Mouse (Mus musculus) spleen, postnatal 36 days (tissue): Measurements from ENCODE around the gene H13.
A peak's percentile ranks its signal among the peaks of the same experiment; 100 is the strongest.
"Not testable (repeated sequence)": the region's sequence is repeated elsewhere in the genome, so short reads cannot be mapped to it uniquely, and the experiment has no call there.

ENCODE experiments used
- DNase-seq, 2 experiments: peaks; one replicate each; pipeline ENCODE4 v3.0.0; 2022; ENCODE audit warnings: low spot score in 2 of 2, mixed read lengths in 1 of 2

Gene H13

DNA sequence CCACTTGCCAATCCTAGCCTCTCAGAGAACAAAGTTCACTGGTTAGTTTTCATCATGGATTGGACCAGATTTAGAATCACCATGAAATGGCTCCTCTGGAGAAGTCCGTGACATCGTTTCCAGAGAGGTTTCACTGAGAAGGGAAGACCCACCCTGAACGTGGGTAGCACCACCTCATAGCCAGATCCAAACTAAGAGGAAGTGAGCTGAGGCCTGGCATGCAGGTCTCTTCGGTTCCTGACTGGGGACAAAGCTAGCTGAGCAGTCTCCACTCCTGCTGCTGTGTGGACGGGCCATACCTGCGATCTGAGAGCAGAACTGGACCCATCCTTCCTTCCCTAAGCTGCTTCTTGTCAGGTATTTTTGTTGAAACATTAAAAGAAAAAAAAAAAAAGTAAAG is 8.1 kb upstream of the H13 start:
- DNase-seq: no peak

DNA sequence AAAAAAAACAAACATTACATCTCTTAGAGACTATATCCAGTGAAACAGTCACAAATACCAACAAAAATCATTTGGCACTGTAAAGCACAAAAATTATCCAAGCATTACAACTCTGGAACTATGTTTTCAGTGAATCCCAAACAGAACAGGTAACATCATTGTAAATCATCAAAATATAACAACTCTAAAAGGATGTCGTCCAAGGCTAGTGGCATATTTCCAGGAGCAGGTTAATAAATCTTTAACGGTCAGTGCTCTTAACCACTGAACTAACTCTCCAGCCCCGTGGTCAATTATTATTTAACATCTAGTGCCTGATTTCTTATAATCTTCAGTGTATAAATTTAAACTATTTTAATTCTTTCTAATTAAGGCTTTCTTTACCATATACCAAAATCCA is 3.1 kb upstream of the H13 start:
- DNase-seq: not testable (repeated sequence)

DNA sequence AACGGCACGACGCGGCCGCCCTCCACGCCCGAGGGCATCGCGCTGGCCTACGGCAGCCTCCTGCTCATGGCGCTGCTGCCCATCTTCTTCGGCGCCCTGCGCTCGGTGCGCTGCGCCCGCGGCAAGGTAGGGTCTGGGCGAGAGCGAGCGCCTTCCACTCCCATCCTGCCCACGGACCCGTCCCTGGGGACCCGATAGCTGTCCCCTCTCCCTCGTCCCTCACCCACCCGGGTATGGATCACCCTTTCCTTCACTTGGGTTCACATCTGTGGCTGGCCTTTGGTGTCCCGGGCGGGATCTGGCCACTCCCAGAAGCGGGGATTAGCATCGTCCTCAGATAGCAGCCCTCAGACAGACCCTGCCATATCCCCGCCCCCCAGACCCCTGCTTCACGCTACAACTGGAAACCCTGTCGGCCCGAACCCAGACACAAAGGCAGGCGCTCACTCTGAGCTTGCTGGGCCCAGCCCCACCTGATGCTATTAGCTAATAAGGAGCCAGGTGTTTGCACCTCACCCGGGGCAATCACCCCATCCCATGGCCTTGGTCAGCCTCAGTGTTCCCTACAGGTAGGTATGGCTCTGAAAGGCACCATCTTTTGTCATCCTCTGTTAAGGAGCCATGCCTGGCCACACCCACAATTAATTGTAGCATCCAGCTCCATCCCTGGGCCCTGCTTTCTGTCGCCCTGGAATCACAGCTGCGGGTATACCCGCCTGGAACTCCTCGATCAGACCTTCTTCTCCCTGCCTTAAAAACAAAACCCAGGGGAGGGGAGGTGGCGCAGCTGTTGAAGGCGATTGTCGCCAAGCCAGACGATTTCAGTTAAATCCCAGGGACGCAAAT is 601 bp downstream of the H13 start:
- DNase-seq: no peak

DNA sequence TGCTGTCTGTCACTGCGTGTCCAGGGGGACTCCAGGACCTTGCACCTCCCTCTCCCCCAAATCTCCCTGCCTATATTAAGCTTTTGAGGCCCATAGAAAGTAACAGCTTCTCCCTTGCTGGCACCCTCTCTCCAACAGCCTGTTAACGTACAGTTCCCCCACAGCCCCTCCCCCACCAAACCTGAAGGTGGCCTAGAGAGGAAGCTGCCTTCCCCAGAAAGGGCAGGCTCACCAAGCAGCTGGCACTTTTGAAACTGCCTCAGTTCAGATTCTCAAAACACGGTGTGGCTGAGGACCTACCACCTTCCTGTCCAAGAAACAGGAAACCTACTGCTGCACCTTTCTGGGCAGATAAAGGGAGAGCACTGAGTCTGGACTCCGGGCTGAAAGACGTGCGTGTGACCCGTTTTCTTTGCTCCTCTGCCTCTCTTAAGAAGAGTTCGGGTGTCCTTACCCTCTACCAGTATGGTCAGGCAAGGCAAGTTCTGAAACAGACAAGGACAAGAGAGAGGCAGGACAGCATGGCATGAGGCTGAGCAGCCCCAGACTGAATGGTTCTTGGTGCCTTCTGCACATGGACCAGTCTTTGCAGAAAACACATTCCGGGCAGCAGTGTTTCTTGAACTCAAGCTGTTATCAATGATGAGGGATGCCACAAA is 1.9 kb downstream of the H13 start:
- peak; percentile 77 to 79 for DNase-seq

DNA sequence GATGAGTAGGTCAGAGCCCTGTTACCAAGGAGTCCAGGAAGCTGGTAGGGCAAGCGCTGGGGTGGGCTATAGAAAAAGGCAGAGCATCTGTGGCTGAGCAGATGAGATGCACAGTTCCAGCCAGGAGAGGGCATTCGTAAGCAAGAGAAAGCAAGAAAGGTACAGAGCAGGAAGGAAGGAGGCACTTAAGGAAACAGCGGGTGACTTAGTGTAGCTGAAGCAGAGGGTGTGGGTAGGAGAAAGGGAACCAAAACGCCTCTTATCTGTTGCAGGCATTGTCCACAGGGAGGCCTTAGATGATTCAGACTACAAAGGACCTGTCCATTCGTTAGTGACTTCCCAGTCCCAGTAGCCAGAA is 2.4 kb downstream of the H13 start:
- DNase-seq: peak; percentile 67 to 69

DNA sequence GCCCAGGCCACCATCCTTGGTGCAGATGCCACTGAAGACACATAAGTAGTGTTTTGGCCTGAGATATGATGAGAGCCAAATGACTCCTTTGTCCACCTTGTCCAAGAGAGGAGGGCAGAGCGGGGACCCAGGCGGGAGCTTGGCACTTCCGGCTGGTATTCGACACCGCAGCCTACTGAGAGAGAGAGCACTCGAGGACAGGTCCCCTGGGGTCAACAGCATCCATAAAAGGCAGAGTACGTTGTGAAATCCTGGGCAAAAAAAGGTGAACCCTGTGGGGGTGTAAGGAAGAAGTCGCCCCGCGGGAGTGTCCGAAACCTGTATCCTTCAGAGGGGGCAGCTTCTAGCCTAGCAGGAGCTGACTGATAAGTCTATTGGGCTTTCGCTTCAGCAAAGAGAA is 2.9 kb downstream of the H13 start:
- DNase-seq: no peak

DNA sequence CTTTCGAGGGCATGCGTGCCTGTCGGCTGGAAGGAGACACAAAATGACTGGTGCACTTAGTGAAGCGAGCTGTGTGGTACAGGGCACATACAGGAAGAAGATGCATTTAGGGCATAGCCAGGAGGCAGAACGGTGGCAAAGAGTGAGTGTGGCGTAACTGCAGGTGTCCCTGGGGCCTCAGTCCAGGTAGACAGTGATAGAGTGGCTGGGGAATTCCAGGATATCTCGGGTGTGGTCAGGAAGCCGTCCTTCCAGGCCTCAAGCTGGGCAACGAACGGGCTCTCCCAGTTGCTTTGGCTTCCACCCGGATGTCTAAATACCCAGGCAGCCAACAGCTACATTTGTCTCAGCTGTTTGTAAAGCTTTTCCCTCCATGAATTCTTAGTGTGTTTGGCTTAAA is 4.9 kb downstream of the H13 start:
- no peak for DNase-seq

DNA sequence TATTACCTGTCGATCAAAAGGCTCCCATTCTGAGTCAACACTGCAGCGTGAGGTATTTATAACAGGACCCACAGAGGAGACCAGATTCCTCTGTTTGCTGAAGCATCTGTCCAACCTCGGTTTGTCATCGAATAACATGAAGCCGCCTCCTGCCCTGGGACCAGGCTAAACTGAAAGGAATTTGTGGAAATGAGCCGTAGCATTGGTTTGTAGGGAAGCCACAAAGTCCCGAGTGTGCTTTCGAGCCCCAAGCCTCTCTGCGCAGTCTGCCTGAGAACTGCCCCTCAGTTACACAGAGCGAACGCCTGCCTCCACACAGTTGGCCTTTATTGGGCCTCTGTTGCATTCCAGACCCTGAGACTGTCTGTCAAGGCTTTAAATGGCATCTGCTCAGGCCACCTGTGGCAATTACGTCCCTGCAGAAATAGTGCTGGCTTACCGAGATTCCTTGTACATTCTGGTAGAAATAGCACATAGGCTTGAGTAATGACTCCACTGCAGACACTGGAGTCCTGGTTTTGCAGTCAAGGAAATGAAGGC is 6.1 kb downstream of the H13 start:
- DNase-seq: no peak

DNA sequence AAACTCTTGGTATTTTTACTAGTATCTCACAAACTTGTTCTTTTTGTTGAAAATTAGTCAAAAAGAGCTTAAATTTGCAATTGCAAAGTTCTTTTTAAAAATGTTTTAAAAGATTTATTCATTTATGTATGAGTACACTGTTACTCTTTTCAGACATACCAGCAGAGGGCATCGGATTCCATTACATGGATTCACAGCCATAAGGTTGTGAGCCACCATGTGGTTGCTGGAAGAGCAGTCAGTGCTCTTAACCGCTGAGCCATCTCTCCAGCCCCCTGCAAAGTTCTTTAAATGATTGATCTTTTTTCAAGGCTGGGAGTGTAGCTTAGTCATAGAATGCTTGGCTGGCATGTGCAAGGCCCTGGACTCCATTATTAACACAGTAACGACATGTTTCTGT is 9.0 kb downstream of the H13 start:
- DNase-seq: peak in 1 of 2 experiments; percentile 18

DNA sequence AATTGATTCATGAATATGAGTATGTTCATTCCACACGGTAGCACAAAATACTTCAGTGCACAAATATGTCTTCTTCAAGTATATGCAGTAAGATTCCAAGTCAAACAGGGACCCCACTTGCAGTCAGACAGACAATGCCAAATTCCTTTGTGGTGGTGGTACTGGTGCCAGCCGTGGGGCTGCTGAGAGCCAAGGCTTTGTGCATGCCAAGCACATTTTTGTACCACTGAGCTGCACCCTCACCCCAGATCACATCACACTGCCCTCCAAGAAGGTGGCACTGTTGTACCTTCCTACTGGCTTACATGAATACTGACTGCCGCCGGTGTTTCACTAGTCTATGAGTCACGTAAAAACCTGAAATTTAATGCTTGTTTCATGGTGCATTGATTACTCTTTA is 9.7 kb downstream of the H13 start:
- no peak for DNase-seq

DNA sequence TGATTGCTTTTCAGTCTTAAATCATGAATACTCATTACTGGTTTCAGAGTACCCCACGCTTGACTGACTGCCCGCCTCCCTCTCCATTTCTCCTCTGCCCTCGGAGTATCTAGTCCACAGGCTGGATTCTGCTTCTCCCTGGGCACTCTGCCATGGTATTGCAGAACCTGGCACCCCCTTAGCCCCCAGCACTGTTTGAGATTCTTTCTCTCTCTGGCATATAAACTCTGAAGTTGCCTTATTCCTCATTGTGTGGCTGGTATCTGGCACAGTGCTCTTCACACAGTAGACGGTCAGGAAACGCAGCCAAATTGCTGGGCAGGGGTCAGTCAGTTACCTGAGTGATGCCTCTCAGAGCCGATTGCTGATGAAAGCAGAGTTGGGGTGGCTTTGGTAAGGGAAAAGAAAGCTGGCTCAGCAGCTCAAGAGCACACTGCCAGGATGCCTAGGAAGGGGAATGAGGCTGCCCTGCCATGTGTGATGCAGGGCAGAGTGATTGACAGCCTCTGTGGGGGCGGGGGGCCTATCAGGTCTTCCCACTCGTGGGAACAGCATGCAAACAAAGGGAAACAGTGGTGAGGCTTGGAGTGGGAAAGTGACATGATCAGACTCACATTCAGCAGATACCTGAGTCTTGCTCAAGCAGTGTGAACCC is 10.6 kb downstream of the H13 start:
- DNase-seq: no peak

DNA sequence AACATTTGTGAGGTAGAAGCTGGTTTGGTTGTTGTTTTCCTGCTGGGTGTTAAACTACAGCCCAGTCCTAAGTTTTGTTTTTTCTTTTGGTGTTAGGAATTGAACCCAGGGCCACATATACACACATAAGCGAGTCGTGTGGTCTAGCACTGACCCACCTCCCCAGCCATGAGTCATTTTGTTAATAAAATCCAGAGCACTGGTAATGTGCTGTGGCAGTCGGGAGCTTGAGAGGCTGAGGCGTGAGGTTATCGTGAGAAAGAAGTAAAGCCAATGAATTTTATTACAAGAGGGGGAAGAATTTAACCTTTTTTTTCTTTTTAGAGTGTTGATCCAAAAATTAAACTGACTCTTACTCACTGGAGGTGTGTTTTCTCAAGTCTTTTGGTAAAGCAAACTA is 13.8 kb downstream of the H13 start:
- DNase-seq: no peak

DNA sequence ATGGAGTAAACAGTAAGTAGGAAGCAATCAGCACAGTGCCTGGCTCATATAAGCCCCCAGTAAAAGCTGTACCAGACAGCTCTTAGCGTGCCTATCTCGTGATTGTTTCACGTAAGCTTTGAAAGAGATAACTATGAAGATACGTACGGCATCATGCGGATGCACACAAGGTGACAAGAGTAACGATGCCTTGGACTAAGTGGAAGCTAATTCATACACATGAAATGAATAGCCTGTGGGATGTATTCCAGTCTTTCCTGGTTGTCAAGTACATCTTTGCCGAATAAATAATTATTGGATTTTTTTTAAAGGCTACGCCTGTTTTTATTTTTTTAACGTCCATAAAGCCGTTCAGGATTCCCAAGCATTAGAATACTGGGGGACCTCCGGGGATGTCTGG is 17.1 kb downstream of the H13 start:
- DNase-seq: no peak

DNA sequence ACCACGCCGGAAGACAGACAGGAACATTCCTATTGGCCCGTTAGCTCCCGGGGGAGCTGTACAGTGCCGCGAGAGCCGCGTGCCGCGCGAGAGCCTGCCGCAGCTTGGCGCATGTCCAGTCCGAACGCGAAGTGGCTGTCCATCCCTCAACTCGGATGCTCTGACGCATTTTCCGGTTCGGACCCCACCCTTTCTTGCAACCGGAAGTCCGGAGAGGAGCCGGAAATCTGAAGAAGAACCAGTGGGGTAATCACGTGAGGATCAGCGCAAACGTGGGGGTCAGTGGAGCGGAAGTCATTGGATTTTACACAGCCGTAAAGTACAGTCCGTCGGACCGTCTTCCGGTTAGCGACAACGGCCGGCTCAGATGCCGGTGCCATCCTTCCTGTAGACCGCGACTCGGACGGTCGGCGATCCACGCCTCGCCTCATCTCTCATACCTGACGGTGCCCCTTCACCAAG is 17.6 kb downstream of the H13 start, which contains the start of gene Mcts2:
TSS of gene Mcts2 (plus strand) at position 230 of the 462 bp plus-strand sequence.
- DNase-seq: peak; percentile 38 to 49

DNA sequence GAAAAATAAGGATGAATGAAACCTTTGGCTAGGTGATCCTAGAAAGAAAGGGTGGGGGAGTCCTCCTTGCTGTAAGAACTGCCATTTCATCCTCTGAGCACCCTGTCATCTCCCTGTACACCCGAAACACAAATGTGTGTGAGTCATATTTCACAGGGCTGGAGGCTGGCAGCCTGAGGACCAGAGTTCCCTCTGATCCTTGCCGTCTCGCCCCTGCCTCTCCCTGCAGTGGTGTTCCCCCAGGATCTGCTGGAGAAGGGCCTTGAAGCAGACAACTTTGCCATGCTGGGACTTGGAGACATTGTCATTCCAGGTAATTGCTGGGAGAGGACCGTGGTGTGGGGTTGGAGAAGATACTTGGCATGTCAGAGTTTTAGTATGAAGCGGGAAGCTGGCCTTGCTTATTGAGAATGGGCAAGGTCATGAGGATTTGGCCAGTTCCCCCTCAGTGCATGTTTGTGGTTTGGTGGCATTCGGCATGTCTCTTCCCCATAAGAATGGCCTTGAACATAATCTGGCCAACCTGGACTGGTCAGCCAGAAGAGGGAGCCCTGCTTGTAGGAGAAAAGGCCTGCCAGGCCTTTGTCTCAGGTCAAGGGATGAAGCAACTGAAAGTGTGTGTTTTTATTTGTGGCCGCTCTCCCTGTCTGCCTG is 22.4 kb downstream of the H13 start:
- DNase-seq: no peak

DNA sequence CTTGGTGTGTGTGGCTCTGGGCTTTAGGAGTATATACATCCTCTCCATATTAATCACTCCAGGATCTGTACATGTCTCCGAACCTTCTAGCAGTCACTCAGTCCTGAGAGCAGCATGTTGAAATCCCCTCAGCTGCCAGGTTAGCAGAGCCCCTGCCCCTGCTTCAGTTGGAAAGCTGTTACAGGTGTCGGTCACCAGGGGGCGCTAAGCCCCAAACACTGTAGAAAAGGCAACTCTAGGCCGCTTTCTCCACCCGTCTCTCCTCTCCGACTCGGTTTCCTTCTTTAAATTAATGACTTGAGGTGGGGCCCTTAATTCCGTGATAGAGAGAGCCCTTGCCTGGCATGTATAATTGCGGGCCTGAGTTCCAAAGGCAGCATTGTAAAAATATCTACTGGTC is 24.0 kb downstream of the H13 start:
- DNase-seq: peak; percentile 35 to 47

DNA sequence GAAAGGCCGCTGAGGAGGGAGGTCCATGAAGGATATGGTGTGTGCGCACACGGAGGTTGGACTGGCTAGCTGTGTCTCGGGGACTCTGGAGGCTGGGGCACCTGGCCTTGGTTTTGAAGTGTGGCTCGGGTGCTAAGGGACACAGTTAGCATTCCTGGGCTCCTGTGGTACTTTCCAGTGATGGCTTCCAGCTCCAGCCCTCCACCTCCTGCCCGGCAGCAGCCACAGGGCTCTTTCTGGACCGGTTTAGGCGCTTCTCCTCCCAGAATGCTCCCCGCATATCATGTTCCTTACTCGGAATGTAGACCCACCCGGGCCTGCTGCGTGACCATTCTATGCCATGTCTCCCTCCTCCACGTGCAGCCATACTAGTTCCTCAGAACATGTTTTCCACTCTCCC is 24.5 kb downstream of the H13 start:
- DNase-seq: no peak

DNA sequence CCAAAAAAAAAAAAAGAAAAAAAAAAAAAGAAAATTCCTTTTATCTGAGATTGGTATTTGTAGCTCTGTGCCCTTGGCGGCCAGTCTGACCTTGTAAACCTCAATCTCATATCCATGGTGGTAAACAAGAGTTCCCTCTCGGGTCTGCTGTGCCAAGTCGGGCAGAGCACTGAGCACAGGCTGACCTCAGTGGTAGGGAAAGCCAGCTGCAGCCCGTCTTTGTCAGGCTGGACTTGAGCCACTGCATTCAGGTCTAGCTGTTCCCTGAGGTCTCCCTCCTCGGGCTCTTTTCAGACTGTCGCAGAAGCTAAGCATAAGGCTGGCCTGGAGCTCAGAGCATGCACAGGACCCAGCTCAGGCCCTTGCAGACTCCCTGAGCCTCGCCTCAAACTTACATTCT is 25.4 kb downstream of the H13 start:
- DNase-seq: no peak

DNA sequence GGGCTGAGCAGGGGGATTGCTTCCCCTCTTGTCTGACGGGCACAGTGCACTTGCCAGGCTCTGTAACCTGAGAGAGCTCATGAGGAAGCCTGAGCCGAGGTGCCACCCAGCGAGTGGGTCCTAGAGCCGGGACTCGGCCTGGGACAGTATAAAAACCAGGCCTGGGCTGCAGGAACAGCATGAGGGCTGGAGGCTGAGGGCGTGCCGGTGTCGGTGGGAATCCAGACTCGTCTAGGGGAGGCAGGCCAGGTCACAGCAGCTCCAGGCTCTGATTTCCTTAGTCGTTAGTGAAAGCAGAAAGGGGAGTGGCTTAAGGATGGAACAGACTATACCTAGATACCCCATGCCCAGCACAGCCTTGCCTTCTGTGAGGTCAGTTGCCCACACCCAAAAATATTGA is 26.8 kb downstream of the H13 start:
- DNase-seq: no peak

DNA sequence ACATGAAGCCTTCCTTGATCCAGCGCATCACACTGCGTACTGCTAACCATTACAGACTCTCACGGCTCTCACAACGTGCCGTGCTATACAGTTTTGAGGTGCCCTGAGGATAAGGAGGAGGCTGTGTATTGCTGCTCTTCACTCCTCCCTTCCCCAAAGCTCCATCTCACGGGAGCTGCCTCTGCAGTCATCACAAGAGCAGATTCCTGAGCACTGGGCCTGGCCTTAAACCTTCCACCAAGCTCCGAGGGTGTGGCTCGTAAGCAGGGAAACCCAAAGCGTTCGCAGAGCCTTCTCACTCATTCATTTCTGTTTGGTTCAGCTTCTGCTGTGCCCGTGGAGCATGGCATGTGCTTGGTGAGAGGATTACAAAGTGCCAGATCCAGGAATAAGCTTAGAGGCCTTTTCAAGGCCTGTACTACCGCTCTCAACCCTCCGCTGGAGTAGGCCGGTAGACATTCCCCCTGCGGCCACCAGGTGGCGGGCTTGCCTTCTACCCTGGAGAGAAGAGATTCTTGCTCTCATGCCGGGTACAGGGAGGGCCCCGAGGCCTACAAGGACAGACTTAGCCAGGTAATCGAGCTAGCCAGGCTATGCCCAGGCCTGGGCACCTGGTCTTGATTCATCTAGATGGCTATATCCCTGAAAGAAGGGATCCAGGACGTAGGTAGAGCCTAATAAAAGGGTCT is 27.4 kb downstream of the H13 start:
- DNase-seq: peak; percentile 77 to 78

DNA sequence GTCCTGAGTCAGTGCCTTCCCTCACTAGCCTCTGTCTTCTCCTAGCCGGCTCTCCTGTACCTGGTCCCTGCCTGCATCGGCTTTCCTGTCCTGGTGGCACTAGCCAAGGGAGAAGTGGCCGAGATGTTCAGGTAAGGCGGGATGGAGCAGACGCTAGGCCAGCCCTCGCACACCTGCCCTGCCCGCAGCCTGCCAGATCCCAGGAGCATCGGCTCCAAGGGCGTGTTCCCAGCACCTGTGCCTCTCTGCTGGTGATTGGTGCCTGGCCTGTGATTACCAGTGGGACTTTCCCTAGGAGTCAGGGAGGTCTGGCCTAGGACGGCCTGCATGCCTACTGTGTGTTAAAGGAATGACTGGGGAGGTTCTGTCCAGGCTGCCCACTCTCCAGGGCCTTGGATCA is 30.9 kb downstream of the H13 start:
- no peak for DNase-seq
